Mouse (Mus musculus): ENCODE measurements around the gene Plekhh1. TPM values are rescaled to one million over a fixed set of nuclear protein-coding genes. Genes with fewer than 3 reads are reported as not detected.

The Plekhh1 gene
- polyA plus RNA-seq (2014; fragmentation: Illumina TruSeq; extraction: RNeasy Lipid Tissue Mini Kit (QIAGEN cat#74804); ENCODE audit: low read depth, low replicate concordance) = 3.4 TPM

GRCm38 (mm10) chr12:79028911-79029861 lies at the start of gene Plekhh1:
Gene Plekhh1 (plus strand): TSS chr12:79029163.

DNA sequence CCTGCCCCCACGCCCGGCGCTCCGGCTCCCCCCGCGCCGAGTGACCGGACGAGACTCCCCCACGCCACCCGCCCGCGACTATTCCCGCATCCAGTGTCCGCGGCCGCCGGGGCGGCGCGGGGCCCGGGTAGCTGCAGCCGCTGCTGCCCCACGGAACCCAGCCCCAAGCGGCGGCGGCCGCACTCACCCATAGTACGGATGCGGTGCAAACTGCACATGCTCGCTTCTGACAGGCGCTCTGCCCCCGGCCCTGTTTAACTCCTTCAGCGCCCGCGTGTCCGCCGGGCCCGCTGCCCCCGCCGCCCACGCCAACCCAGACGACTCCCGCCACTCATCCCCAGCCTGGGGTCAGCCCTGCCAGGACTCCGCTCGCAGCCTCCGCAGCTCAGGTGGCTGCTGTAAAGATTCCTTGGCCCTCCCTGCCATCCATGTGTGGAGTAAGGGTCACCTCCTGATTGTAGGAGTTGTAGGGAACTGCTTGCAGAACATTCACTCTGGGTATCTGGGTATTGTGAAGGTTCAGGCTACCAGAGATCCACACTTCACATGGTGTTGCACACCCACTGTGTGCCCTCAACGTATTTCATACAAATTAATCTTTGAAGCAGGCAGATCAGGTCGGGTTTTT lies 21.7 kb upstream of the Plekhh1 start, which contains the start of gene Tmem229b:
TSS of gene Tmem229b (minus strand) at position 502 of the 628 bp plus-strand sequence.

DNA sequence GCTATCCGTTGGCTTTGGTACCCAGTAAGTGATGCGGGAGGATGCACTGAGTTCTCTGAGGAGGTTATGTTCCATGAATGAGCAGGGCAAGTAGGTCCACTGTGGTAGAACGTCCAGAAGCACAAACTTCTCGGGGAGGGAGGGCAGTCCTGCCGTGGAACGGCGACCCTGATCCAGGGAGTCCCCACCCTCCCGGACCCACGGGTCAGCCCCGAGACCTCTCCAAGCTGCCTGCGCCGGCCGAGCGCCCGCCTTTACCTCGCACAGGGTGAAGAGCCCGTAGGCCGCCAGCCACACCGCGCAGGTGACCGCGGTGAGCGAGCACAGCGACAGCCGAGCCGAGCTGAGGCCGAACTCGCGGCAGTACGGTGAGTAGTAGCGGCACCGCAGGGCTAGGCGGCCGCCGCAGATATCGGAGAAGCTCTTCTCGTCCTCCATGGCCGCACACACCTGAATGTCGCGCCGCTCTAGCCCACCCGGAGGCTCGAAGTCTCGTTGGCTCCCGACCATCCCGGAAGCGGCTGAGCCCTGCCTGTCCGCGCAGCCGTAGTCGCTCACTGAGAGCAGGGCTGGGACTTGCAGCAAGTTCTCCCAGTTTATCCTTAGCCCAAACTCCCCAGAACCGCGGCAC lies 60.3 kb downstream of the Plekhh1 start, which contains the start of gene Pigh:
TSS of gene Pigh (minus strand) at position 470 of the 631 bp plus-strand sequence.

GRCm38 (mm10) chr12:79130299-79131177 lies 101.6 kb downstream of the Plekhh1 start, which contains the start of gene Arg2:
Gene Arg2 (plus strand): TSS chr12:79130777.

Other genes with a start within 250 kb of the Plekhh1 start
- 131 TPM for gene Atp6v1d, start 167.5 kb upstream of the Plekhh1 start, polyA plus RNA-seq (2014; fragmentation: Illumina TruSeq; extraction: RNeasy Lipid Tissue Mini Kit (QIAGEN cat#74804); ENCODE audit: low read depth, low replicate concordance)
- 200 TPM for gene Eif2s1, start 167.3 kb upstream of the Plekhh1 start, polyA plus RNA-seq (2014; fragmentation: Illumina TruSeq; extraction: RNeasy Lipid Tissue Mini Kit (QIAGEN cat#74804); ENCODE audit: low read depth, low replicate concordance)
- gene Plek2, start 122.2 kb upstream of the Plekhh1 start, polyA plus RNA-seq (2014; fragmentation: Illumina TruSeq; extraction: RNeasy Lipid Tissue Mini Kit (QIAGEN cat#74804); ENCODE audit: low read depth, low replicate concordance) = 0.48 TPM
- 0.60 TPM for gene Tmem229b, start 21.5 kb upstream of the Plekhh1 start, polyA plus RNA-seq (2014; fragmentation: Illumina TruSeq; extraction: RNeasy Lipid Tissue Mini Kit (QIAGEN cat#74804); ENCODE audit: low read depth, low replicate concordance)
- gene Pigh, start 60.5 kb downstream of the Plekhh1 start, polyA plus RNA-seq (2014; fragmentation: Illumina TruSeq; extraction: RNeasy Lipid Tissue Mini Kit (QIAGEN cat#74804); ENCODE audit: low read depth, low replicate concordance) = 9.5 TPM
- gene Arg2, start 101.6 kb downstream of the Plekhh1 start, polyA plus RNA-seq (2014; fragmentation: Illumina TruSeq; extraction: RNeasy Lipid Tissue Mini Kit (QIAGEN cat#74804); ENCODE audit: low read depth, low replicate concordance) = 4.3 TPM
- 53.0 TPM for gene Vti1b, start 143.5 kb downstream of the Plekhh1 start, polyA plus RNA-seq (2014; fragmentation: Illumina TruSeq; extraction: RNeasy Lipid Tissue Mini Kit (QIAGEN cat#74804); ENCODE audit: low read depth, low replicate concordance)
- 197 TPM for gene Rdh11, start 163.1 kb downstream of the Plekhh1 start, polyA plus RNA-seq (2014; fragmentation: Illumina TruSeq; extraction: RNeasy Lipid Tissue Mini Kit (QIAGEN cat#74804); ENCODE audit: low read depth, low replicate concordance)
- 0.14 TPM for gene Rdh12, start 179.8 kb downstream of the Plekhh1 start, polyA plus RNA-seq (2014; fragmentation: Illumina TruSeq; extraction: RNeasy Lipid Tissue Mini Kit (QIAGEN cat#74804); ENCODE audit: low read depth, low replicate concordance)

Measured in testis, adult 10 weeks (tissue).